Mouse (Mus musculus): ENCODE measurements around the gene Trafd1. TPM values are rescaled to one million over a fixed set of nuclear protein-coding genes. Genes with fewer than 3 reads are reported as not detected.
A peak's percentile ranks its signal among the peaks of the same experiment; 100 is the strongest.

Gene Trafd1
- 99.6 and 125 TPM in 2 replicates for polyA plus RNA-seq (2012; rRNA removed)

DNA sequence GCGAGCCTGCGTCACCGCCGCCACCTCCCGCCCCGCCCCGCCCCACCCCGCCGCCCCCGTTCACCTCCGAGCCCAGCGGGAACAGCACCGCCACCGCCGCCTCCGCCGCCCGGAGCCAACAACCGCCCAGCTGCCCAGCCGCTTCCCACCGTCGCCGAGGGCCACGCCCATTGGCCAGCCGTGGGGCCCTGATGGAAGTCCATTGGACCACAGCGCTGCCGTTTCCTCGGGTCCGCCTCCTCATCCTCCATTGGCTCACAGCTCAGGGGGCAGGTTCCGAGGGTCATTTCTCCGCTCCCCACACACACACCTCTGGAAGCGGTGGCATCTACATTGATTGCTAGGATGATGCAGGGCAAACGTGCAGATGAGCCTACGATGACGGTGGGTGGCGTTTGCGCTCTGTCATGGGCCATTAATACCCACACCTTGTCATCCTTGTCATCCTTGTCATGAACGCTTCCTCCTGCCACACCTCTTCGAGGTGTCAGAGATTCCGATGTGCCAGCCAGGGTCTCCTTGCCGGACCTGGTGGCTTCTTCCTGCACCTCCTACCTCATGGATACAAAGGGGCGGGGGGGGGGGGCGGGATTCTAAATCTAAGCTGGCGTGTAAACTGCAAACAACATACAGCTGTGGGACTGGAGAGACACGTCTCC is at the start of gene Trafd1:
TSS of gene Trafd1 (minus strand) at position 172 of the 659 bp plus-strand sequence.
- peak; percentile 66 for DNase-seq (ENCODE audit: low read depth, low spot score)
- 1% methylated on average over 33 of the region's 45 CpGs for WGBS

DNA sequence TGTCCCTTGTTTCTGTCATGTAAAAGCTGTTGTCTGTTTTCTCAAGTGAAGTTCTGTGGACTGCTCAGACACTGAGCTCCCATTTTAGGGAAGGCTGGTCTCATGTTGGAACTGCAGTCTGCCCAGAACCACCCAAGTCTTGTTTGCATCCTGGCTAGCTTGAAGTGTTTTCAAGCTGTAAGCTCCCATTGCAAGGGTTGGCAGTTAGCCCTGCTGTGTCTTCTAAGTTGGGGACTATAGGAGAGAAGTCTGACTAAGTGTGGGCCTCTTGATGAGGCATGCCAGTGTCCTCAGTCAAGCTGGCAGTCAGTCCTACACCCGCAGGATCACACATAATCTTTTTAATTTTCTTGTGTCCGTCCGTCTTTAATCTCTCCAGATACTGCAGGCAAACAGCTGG is 43.5 kb upstream of the Trafd1 start:
- WGBS, result 95% methylated on average over 3 of the region's 3 CpGs

DNA sequence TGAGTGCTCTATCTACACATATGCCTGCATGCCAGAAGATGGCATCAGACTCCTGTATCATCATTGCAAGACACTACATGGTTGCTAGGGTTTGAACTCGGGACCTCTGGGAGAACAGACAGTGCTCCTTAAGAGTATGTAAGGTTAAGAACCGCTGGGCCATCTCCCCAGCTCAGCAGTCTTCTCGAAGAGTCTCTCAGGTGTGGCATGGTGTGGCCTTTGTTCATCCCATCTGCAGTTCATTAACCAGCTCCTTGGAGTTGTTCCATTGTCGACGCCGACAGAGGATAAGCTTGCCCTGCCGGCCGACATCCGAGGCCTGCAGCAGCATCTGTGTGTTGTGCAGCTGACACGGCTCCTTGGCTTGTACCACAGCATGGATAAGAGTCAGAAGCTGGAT is 37.9 kb upstream of the Trafd1 start:
- no peak for DNase-seq (ENCODE audit: low read depth, low spot score)
- WGBS, result 44% methylated on average over 10 of the region's 10 CpGs

More for the DNA sequence above, 43.5 kb upstream of the Trafd1 start:
- no peak for DNase-seq (ENCODE audit: low read depth, low spot score)

DNA sequence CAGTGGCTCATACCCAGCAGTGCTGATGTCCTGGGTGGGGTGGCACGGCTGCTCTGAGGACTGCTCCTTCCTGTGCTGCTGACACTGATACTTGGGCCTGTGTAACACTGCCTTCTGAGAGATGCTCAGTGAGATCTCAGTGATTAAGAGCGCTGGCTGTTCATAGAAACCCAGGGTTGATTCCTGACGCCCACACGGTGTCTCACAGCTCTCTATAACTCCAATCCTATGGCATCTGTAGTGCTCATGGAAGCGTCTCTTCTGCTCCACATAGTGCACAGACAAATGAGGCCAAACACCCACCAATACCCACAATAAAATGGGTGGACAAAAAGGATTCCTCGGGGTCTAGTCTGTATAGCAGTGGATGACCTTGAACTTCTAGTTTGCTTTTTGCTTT is 37.4 kb upstream of the Trafd1 start:
- no peak for DNase-seq (ENCODE audit: low read depth, low spot score)
- WGBS, result 87% methylated on average over 6 of the region's 6 CpGs

DNA sequence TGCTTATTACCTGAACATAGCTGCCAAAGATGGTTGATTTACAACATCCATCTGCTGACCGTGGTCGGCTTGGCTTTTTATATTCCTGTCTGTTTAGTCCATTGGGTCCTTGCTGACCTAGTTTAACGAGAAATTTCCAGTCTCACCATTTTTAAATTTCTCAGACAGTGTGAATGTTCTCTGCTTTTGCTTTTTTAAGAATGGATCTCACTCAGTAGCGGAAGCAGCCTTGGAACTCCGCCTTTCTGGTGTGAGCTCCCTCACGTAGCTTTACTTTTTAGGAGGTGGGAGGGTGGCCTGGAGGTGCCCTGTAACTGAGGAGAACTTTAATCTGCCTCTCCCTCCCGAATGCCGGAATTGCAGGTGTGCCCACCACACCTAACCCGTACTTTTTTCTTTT is 35.3 kb upstream of the Trafd1 start:
- no peak for DNase-seq (ENCODE audit: low read depth, low spot score)
- WGBS, result 87% methylated on average over 9 of the region's 9 CpGs

DNA sequence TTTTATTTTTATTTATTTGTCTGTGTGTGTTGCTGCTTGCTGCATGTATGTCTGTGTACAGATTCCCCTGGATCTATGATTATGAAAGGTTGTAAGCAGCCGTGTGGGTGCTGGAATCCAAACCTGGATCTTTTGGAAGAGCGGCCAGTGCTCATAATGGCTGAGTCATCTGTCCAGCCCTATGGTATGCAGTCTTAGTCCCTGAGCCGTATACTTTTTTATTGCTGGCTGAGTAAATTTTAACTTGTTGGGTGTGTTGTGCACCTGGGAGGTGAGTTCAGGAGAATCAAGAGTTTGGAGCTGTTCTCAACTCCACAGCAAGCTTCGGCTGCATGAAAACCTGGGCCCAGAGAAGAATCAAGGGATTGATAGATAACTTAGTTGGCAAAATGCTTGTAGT is 25.5 kb upstream of the Trafd1 start:
- 22% methylated on average over 4 of the region's 4 CpGs for WGBS
- peak; percentile 44 for DNase-seq (ENCODE audit: low read depth, low spot score)

DNA sequence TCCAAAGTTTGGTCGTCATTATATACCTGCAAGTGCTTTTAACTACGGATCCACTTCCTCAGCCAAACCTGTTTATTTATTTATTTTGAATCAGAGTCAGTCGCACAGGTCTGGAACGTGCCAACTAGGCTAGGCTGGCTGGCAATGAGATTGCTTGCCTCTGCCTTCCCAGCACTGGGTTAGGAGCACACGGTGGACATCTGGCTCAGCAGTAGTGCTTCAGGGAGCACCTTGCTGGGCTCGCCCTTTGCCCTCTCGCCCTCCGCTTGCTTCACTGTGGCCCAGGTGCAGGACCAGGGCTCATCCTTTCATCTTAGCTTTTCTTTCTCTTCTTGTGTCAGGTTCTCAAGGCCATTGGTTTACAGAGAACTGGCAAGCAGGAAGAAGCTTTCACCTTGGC is 22.4 kb upstream of the Trafd1 start:
- WGBS, result 48% methylated on average over 8 of the region's 8 CpGs
- no peak for DNase-seq (ENCODE audit: low read depth, low spot score)

DNA sequence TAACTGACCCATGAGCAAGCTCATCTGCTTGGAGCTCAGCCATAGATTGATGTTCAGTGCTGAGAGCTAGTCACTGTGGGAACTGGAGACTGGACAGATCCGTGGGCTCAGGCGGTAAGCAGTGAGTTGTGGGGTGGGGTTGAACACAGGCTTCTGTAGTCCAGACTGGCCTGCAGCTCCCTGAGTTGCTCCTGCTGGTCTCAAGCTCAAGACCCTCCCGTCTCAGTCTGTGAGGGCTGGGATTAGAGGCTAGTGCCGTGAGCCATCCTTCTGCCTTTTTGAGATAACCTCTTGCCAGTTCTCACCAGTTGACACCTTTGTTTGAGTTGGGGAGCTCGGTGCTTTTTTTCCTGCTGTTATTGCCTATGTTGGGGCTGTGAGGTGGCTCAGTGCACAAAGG is 15.4 kb upstream of the Trafd1 start:
- no peak for DNase-seq (ENCODE audit: low read depth, low spot score)
- 55% methylated on average over 5 of the region's 5 CpGs for WGBS

DNA sequence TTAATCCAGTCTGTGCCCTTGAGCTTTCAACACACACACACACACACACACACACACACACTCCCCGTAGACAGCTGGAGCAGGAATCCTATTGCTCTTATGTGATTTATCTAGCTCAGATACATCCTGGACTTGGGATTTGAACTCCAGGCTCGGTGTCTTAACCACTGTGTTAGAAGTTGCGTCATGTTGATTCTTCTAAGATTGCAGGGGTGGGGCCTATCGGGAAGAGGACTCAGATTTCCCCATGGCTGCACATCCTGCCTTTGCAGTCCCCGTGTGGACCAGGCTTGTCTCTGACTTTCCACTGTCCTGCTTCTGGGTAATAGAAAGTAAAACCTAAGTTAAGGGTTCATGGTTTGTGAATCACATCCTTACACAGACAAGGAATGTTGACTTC is 14.6 kb upstream of the Trafd1 start:
- WGBS, result 17% methylated on average over 5 of the region's 5 CpGs
- no peak for DNase-seq (ENCODE audit: low read depth, low spot score)

DNA sequence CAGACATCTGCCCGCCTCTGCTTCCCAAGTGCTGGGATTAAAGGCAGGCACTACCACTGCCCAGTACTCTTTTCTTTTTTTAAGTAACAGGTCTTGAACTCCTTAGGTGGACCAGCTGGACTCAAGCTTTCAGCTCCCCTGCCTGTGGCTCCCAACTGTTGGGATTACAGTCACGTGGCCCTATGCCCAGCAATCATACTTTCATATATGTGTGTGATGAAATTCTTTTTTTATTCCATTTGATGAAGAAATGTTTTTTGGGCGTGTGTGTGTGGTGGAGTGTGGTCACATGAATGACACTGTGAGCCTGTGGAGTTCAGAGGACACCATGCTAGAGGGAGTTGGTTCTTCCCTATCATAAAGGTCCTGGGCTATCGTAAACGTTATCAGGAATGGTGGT is 14.1 kb upstream of the Trafd1 start:
- no peak for DNase-seq (ENCODE audit: low read depth, low spot score)
- WGBS, result 41% methylated on average over 5 of the region's 5 CpGs

DNA sequence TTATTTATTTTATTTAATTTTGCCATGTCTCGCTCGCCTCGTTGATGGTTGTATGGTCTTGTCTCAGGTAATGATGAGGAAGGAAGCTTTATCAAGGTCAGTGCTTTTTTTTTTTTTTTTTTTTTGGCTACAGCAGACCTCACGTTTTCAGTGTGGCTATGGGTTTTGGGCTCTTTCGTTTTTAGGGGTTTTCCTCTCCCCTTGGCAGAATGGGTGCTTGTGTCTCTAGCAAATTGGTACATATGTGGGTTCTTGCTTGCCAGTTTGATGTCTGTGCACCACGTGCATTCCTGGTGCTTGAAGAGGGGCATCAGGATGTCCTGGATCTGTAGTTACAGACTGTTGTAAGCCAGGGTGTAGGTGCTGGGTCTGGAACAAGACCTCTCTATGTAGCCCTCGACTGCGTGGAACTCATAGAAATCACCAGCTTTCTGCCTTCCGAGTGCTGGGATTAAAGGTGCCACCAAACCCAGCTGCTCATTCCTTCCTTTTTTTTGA is 13.6 kb upstream of the Trafd1 start:
- no peak for DNase-seq (ENCODE audit: low read depth, low spot score)
- WGBS, result 22% methylated on average over 9 of the region's 9 CpGs

DNA sequence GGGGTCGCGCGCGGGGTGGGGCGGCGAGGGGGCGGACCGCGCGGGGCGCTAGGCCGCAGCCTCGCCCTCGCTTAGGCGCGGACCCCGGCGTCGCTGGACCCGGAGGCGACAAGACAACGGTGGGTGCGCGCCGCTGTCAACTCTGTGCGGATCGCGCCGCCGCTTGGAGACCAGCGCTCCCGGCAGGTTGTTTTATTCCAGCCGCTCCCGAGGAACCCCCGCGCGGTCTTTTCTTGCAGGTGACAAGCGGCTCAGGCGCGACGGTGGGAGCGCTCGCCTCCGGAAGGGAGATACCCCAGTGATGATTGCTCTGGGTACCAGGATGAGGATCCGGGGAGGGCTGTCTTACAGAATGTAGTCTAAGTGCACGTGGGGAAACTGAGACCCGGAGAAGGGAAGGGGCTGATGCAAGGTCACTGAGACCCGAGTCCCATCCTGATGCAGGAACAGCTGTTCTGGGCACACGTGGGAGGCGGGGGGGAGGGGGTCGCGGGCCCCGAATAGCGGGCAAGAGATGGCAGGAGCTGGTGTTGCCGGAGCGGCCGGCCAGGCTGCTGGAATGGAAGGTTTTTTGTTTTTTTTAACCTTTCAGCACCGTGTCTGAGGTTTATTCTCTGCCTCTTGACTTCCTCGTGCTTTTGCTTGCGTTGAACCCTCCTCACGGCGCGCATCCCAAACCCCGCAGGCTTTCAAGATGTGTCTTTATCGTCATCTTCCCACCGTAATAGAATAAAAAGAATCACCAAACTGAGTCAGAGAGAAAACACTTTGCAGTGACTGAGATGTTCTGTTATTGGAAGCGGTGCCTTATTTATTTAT is 12.9 kb upstream of the Trafd1 start:
- 1% methylated on average over 67 of the region's 67 CpGs for WGBS
- no peak for DNase-seq (ENCODE audit: low read depth, low spot score)

DNA sequence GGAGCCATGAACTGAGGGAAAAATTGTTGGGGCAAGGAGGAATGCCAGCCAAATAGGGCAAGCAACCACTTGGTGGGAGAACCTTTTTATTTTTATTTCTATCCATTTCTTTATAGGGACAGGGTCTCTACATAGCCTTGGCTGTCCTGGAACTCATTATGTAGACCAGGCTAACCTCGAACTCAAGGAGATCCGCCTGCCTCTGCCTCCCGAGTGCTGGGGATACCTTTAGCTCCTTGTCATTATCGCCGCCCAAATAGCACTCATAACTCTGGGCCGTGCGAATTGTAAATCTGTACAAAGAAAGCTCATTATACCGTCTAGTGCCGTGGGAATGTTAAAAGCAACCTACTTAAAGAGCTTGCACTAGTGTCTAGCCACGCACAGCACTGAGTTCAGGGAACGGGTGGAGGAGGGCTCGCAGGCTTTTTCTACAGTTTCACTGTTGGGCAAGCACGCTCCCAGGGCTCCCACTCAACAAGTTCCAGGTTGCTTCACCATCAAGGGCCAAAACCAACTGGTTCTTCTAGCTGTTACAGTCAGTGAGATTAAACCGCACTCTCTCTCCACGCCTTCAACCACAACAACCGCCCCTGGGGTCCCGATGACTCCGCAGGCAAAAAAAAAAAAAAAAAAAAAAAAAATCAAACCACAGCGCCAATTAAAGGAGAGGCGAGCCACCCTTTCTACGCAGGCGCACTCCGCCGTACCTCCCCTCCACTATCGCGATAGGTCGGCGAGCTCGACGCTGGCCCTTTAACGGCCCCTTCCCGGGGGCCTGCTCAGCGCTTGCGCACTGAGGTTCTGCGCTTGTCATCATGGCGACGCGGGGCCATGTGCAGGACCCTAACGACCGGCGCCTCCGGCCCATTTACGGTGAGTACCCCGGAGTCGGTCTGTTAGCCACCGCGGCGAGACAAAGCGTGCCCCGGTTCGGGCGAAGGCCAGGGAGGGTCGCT is 12.0 kb upstream of the Trafd1 start, which contains the start of gene Naa25:
TSS of gene Naa25 (plus strand) at position 750 of the 959 bp plus-strand sequence.
- DNase-seq (ENCODE audit: low read depth, low spot score), result peak; percentile 82
- WGBS, result 5% methylated on average over 53 of the region's 53 CpGs

DNA sequence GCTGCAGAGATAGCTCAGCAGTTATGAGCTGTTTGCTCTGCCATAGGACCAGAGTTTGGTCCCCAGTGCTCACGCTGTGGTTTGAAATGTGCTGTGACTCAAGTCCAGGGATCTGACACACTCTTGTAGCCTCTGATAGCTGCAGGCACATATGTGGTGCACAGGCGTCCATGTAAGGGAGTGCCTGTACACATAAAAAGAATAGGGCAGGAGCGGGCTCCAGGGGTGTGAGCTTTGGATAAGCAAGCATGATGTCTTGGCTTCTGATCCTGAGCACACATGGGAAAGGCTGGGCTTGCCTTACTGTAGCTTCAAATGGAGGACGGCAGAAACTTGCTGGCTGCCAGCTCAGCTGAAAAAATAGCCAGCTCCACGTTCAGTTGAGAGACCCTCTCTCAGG is 10.2 kb upstream of the Trafd1 start:
- WGBS, result 77% methylated on average over 5 of the region's 5 CpGs
- no peak for DNase-seq (ENCODE audit: low read depth, low spot score)

DNA sequence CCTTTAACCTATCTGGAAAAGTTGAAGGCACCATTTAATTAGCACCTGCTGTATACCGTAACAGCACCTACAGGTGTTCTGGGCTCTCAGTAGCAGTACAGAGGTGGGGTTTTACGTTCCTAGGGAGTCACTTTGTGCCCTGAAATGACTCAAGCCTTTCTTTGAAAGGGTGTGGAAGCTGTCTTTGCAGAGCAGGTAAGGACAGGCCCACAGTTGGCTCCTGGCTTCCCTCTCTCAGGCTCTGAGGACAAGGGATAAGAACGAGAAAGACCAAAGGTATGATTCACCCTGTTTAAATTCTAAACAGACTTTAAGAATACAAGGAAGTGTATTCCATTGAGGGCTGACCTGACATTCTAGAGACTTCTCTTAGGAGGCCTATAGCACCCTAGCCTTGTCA is 8.0 kb upstream of the Trafd1 start:
- no peak for DNase-seq (ENCODE audit: low read depth, low spot score)
- WGBS, result 61% methylated on average over 3 of the region's 3 CpGs

DNA sequence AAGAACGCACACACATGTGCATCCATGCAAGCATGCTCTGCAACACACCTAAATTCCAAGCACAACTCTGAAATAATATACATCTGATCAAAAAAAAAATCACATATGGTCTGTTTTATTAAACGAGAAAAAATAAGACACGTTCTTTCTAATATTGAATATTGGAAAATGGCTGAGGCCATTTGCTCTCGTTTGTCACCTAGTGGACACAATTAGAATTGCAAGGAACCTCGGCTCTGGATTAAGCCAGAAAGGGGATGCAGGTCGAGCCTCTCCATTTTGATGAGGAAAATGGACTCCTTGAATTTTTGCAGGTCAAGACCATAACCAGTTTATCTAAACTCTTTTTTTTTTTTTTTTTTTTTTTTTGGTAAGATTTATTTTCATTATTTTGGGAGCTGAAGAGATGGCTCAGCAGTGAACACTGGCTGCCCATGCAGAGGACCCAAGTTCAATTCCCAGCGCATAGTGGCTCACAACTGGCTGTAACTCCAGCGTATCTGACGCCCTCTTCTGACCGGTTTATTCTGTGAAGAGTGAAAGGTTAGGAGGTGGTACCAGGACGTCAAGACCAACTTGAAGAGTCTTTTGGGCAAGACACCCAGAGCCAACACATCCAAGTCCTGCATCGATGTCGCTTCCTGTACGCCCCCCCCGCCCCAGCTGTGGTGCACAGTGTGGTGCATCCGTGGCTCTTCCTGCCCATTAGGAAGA is 7.4 kb upstream of the Trafd1 start:
- WGBS, result 53% methylated on average over 16 of the region's 16 CpGs
- DNase-seq (ENCODE audit: low read depth, low spot score), result no peak

DNA sequence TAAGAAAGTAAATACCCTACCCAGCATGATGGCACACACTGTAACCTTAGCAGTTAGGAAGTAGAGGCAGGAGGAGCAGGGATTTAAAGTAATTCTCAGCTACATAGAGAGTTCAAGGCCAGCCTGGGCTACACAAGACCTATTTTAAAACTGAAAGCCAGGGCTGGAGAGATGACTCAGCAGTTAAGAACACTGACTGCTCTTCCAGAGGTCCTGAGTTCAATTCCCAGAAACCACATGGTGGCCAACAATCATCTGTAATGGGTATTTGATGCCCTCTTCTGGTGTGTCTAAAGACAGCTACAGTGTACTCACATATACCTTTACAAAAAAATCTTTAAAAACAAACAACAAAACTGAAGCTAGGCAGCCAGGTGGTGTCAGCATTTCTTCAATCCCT is 4.3 kb upstream of the Trafd1 start:
- no peak for DNase-seq (ENCODE audit: low read depth, low spot score)

DNA sequence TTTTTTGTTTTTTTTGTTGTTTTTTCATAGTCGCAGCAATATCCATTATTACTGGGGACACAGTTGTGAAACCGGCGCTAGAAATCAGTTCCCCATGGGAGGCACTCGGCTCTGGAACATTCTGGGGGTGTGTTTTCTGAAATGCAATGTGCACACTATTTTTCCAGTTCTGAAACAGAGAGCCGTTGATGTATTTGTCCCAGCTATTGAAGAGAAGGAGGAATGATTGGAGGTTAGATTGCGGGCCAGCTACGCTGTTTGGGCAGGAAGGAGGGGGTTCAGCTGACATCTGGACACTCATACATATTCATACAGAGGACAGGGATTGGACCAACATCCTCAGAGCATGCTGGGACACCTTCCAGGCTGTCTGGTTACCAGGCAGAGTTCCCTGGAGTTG is 3.7 kb upstream of the Trafd1 start:
- WGBS, result 71% methylated on average over 7 of the region's 7 CpGs
- no peak for DNase-seq (ENCODE audit: low read depth, low spot score)

DNA sequence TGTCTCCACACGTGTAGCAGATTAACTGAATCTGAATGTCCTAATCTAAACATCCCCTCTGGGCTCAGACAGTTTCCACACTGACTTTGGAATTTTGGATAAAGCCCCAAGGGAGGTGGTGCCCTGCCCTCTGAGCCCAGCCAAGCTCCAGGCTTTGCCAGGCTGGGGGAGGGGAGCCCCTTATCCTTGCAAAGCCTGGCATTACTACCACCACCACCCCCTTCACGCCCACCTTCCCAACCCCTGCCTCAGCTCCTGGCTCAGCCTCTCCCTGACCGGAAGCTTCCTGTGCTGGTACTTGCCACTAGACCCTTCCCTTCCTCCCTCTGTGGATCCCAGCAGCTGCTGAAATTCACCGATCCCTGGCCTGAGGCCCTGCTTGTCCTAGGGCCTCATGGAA is 1.7 kb upstream of the Trafd1 start:
- no peak for DNase-seq (ENCODE audit: low read depth, low spot score)
- 63% methylated on average over 4 of the region's 4 CpGs for WGBS

All from large intestine, adult 2 months (tissue).